Mouse (Mus musculus): Measurements from ENCODE around the gene Xk. TPM values are rescaled to one million over a fixed set of nuclear protein-coding genes. Genes with fewer than 3 reads are reported as not detected.
"Not testable (repeated sequence)": the region's sequence is repeated elsewhere in the genome, so short reads cannot be mapped to it uniquely, and the experiment has no call there.

The Xk gene
- total RNA-seq (2014; fragmentation: Nextera tagmentation) (45.8 and 46.1 TPM in 2 replicates), total RNA-seq (2017) (18.6 and 21.5 TPM in 2 replicates)

DNA sequence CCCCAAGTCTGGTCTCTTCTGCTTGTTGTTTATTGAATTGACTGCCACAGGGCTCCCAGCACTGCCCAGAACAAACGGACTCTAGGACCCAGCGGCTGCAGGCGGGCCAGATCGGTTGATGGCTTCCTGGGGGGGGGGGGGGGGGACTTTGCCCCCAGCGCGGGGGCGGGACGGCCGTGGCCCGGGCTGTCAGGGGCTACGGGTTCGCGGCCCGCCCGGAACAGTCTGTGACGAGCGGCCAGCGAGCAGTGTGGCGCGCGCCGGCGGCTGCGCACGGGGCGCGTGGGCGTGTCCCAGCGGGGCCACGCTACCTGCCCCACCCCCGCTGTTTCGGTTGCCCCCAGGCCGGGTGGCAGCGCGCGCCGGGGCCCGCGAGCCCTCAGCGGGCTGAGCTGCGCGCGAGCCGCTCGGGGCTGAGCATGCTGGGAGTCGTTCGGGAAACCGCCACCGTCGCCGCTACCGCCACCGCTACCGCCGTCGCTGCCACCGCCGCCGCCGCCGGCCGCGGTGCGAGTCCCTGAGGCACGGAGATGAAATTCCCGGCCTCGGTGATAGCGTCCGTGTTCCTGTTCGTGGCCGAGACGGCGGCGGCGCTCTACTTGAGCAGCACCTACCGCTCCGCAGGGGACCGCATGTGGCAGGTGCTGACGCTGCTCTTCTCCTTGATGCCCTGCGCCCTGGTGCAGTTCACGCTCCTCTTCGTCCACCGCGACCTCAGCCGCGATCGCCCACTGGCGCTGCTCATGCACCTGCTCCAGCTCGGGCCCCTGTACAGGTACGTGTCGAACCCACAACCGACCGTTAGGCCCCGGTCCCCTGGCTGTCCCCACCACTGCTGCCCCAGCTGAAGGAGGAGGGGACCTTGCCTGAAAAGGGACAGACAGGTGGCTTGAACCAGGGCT, at the start of gene Xk:
TSS of gene Xk (plus strand) at position 297 of the 902 bp plus-strand sequence.
- peak; percentile 66 for ATAC-seq (replicated peaks; ENCODE audit: low FRiP score, low TSS enrichment, poor library complexity, severe bottlenecking)

DNA sequence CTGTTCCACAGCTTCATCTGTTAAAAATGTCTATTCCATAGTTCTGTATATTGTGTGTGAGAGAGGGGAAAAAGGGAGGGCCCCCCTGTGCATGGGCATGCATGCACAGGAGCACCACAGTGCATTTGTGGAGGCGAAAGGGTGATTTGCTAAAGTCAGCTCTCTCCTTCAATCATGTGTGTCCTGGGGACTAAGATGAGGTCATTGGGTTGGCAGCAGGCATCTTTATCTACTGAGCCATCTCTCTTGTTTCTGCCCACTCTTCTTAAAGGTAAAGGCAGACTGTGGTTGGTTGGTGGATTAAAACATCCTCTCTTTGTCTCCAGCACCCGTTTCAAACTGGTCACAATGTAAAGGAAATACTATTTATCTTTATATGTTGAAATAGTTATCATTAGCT, 45.5 kb upstream of the Xk start:
- no peak for ATAC-seq (replicated peaks; ENCODE audit: low FRiP score, low TSS enrichment, poor library complexity, severe bottlenecking)

DNA sequence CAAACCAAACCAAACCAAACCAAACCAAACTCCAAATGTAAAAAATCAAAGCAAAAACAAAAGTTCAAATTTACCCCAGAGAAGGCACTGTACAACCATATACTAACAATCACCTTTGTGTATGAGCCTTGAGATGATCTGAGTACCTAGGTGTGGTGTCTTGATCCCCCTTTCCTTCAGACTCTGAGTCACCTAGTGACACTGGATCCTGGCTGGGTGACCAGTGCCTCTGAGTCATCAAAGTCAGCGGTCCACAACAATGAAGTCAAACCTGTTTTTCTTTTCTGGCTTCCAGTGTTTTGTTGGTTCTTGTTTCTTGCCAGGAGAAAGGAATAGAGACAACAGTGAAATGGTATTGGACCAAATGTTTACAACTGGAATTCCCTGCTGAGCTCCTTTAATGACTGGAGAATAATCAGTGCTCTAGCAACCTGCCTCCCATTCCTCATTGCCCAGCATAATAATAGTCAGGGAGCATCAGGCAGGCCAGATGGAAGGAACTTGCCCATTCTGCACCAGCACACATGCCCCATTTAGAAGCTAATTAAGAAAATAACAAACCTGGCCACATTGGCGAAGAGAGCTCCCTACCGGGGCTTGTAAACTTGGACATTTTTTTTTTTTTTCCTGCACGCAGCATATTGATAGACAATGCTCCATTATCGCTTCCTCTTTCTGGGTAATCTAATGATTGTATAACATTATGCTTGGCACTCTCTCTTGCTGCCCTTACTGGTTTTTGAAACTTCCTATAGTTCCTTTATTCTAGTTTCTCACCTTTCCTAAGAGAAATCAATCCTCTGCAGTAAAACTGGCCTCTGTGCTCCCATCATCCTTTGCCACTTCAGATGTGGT, 31.6 kb upstream of the Xk start:
- ATAC-seq (replicated peaks; ENCODE audit: low FRiP score, low TSS enrichment, poor library complexity, severe bottlenecking) = no peak

DNA sequence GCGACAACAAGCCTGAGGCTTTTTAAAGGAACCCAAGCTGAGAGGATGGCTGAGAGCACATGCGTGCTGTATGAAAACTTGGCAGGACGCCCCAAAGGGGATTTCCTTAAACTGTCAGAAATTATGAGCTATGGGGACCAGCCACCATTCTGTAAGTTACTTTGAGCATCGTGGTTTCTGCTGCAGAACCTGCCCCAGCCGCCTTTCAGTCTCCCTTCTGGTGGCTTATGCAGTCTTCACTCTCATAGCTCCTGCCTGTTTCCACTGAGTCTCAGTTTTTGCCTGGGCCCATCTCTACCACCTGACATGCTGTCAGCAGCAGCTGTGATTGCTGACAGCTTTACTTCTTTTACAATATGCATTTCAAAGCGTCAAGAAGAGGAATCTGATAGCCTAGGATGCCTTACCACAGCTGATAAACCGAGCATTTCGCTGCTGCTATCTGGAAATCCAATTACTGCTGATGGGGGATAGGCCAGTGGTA, 29.1 kb upstream of the Xk start:
- ATAC-seq (replicated peaks; ENCODE audit: low FRiP score, low TSS enrichment, poor library complexity, severe bottlenecking) = peak; percentile 34

DNA sequence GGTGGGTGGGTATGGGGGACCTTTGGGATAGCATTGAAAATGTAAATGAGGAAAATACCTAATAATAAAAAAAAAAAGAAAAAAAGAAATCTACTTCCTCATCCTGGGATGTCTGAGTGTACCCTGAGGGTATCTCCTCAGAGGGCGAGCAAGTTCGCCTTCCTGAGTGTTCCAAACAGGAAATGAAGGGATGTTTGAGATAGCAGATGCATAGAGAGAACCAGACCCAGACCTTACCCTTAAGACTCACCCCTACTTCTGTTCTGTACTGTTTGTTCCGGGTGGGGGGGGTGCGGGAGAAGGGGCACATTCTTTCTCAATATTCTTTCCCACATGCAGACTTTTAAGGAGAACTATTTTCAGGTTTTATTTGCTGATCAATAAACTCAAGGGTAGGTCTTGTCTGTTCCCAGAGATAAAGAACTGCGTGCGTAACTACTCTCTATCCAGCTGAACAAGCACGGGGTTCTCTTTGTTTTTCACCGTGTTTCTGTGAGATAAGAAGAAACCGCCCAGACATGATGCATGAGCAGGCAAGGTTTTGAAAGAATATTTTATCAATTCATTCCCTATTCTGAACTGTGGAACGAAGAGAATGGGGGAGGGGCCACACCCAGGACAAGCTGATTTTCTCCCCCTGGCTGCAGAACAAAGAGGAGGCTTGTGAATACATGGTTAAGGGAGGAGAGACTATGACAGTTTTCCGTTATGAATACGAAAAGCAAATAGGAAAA, 27.8 kb upstream of the Xk start:
- peak; percentile 93 for ATAC-seq (replicated peaks; ENCODE audit: low FRiP score, low TSS enrichment, poor library complexity, severe bottlenecking)

DNA sequence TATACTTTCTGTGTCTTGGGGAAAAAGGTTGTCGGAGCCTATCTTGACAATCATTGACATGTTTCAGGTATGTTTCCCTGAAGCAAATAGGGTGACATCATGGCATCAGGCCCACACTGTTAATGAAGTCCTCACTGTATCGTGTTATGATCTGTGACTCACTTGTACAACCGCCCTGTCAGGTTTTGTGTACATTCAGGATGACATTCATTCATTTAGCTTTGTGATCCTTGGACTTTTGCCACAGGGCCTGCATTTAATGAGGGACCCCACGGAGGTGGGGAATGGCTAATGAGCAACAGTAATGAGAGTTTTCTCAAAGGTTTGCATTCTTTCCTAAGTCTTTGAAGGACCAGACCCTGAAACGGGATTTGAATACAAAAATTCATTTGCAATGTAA, 23.6 kb upstream of the Xk start:
- ATAC-seq (replicated peaks; ENCODE audit: low FRiP score, low TSS enrichment, poor library complexity, severe bottlenecking) = no peak

DNA sequence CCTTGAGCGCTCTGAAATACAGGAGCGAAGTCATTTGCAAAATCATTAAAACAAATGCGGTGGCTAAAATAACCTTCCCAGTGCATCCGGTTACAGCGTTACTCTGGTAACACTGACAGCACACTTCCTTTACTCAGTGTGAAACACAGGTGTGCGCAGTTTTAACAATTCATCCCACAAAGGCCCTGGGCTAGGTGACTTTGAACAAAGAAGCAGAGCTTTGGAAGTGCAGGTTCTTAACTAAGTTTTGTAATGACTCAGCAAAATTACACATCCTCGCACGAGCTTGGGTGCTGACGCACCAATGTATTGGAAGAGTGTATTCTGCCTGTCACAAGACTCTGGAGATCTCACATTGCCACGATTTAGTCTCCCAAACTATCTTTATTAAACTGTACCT, 18.6 kb upstream of the Xk start:
- peak; percentile 74 for ATAC-seq (replicated peaks; ENCODE audit: low FRiP score, low TSS enrichment, poor library complexity, severe bottlenecking)

DNA sequence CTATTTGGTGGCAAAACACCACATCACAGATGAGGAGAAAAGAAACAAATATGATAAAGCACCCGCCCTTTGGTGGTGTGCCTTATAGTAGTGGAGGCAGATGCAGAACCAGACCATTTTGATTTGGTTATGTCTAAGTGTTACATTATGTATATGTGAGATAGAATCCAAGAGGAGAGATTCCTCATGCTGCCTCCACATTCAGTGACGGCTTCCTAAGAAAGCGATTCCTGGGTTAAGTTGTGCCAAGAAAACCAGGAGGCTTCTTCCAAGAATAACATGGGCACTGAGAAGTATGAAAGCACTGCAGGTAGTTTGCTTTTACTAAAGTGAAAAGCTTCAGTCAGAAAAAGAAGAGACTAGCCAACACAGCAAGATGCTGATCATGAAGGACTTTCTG, 17.7 kb upstream of the Xk start:
- ATAC-seq (replicated peaks; ENCODE audit: low FRiP score, low TSS enrichment, poor library complexity, severe bottlenecking) = no peak

DNA sequence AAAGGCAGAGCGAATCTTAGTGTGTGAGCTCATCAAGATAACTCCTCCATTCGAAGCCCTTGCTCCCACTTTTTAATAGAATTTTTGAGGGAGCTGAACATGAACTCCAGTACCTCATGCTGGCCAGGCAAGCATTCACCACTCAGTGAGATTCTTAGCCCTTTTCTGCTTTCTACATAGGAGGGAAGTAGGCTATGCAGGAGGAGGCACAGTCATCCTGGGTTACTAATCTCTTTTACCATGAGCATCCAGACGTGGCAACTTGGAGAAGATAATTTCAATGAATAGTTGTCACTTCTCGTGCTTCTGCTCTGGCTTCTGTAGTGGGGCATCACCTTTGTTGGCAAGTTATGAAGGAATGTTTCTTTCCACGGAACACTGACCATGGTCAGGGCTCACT, 15.8 kb upstream of the Xk start, which contains the start of gene Gm14862:
TSS of gene Gm14862 (minus strand) at position 134 of the 400 bp plus-strand sequence.
- ATAC-seq (replicated peaks; ENCODE audit: low FRiP score, low TSS enrichment, poor library complexity, severe bottlenecking) = peak; percentile 63

DNA sequence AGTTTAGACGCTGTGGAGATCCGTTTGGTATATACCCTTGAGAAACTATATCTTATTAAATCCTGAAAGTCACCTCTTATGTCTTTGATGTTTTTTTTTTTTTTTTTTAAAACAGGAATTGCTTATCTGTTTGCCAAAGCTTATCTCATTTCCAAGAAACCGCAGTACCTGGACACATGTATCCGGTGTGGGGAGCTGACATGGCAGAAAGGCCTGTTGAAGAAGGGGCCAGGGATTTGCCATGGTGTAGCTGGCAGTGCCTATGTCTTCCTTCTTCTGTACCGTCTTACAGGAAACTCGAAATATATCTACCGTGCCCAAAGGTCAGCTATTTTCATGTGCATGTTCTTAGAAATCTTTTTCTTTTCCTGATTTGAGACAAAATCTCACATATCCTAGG, 14.7 kb upstream of the Xk start:
- no peak for ATAC-seq (replicated peaks; ENCODE audit: low FRiP score, low TSS enrichment, poor library complexity, severe bottlenecking)

DNA sequence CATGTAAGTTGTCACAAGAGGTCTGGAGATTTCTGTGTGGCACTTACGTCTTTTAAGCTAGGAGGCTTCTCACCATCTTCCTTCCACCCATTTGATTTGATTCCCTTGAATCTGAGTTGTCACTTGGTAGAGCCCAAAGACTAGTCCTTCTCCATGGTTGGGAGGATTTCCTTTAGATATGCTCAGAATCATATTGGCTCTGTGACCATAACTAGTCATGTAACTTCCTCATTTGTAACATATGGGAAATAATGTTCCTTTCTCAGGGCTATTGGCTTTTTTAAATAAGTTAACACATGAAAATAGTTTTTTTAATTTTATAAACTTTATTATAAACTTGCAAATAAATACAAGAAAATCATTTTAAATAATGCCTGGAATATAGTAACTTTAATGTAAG, 13.3 kb upstream of the Xk start:
- no peak for ATAC-seq (replicated peaks; ENCODE audit: low FRiP score, low TSS enrichment, poor library complexity, severe bottlenecking)

DNA sequence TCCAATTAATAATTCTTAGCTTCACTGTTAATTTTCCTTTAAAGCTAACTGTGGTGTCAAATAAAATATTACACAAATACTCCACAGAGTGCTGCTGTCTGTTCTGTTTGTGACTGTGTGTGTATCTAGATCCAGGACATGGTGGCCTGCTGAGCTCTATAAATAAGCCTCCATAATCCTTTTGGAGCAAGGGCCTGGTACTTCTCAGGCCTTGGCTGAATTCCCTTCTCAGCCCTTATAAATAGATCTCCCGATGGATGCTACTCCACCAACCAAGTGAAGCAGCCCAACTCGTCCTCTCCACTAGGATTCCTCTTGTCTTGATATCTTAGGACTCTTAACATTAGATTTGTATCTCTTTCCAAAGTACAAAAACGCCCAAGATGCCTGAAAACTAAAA, 1.4 kb upstream of the Xk start:
- ATAC-seq (replicated peaks; ENCODE audit: low FRiP score, low TSS enrichment, poor library complexity, severe bottlenecking) = no peak

DNA sequence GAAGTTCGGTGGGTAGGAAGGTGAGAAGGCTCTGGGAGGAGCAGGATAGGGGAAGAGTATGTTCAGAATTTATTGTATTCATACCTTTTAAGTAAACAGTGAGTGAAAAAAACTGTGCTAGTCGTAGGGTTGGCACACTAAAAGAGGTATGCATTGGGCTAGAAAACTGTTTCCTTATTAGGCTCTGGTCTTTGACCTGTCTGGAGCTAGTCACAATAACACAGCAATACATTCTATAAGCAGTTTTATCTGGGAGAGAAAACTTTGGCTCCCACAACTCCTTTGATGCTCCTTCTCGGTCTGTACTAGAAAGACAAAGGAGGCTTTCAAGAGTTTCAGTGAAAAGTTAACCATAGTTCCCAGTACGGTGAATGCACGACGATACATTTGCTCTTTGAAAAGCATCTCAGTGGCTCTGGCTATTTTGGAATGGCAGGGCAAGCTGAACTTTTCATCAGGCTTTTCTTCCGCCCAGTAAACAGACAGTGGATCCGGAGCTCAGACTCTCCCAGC, 553 bp upstream of the Xk start:
- 0 out of 2 replicates have a peak, but pooled peaks have one; percentile 3 for ATAC-seq (replicated peaks; ENCODE audit: low FRiP score, low TSS enrichment, poor library complexity, severe bottlenecking)

DNA sequence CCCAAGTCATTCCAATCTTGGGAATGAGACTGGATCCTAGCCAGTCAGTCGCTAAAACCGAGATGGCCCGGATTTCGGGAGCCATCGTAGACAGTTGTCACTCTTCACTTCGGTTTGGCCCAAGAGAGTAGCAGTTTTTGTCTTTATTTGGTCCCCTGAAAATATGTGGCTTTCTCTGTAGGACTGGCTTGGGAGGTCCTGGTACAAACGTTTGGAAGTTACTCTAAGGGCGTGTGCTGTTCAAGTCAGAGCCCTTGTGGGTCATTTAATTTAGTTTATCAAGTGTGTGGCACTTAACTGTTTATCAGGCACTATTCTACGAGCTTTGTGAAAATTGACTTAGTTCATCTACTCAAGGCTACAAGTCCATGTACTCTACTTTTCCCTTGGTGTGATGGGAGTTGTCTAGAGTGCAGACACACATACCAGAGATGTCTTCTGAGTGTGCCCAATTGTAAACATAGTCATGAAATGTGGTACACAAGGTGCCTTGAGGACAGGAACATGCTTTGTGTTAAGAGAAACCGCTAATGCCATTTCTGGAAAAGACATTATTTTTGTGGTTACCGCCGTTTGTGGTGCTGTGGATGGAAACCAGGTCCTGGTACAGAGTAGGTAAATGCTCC, 934 bp downstream of the Xk start:
- 0 out of 2 replicates have a peak, but pooled peaks have one; percentile 12 for ATAC-seq (replicated peaks; ENCODE audit: low FRiP score, low TSS enrichment, poor library complexity, severe bottlenecking)

DNA sequence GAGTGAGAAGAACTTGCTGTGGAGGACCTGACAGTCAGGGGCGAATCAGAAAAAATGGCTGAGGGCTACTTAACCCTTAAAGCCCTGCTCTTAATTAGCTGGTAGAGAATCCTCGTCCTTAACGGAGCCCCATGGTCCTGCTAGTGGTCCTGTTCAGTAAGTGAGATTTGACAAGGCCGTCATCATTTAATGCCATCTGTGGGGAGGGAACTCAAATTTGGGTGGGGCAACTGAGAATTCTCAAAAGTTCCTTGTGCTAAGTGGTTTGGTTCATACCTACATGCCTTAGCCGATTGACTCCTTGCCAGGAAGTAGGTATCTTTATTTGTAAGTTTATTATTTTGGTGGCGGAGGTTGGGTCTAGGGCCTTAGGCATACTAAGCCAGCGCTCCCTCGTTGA, 1.8 kb downstream of the Xk start:
- ATAC-seq (replicated peaks; ENCODE audit: low FRiP score, low TSS enrichment, poor library complexity, severe bottlenecking) = peak; percentile 42

DNA sequence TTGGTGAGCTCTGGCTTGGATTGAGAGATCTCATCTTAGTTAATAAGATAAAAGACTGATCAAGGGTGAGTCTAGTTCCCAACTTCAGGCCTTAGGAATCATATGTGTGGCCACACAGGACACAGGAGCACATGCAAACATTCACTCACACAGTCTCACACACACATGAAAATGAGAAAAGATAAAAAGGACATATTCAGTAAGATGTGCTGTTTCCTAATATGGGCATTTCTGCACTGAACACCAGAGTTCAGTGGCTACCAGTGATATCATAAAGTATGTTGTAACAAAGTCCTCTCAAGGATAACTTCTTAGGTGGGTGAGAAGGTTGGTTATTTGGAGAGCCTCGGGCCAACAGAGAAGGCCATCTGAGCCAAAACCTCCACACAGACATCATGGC, 10.9 kb downstream of the Xk start, which contains the start of gene H2al1m:
TSS of gene H2al1m (plus strand) at position 301 of the 400 bp plus-strand sequence.
- ATAC-seq (replicated peaks; ENCODE audit: low FRiP score, low TSS enrichment, poor library complexity, severe bottlenecking) = not testable (repeated sequence)

DNA sequence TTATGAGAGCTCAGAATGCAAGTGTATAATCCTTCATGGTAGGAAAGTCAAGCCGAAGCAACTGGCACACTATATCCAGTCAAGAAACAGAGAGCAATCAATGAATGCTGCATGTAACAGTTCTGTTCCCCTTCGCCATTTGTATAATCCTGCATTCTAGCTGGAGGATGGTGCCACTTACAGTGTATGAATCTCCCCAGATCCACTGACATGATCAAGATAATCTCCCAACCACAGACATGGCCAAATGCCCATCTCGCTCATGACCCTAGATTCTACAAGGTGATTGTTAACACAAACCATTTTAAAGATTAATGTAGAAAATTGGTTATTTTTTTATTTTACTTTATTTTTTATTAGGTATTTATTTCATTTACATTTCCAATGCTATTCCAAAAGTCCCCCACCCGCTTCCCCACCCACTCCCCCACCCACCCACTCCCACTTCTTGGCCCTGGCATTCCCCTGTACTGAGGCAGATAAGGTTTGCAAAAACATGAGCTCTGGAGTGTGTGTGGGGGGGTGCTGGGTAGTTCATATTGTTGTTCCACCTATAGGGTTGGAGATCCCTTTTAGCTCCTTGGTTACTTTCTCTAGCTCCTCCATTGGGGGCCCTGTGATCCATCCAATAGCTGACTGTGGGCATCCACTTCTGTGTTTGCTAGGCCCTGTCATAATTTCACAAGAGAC, 20.7 kb downstream of the Xk start:
- not testable (repeated sequence) for ATAC-seq (replicated peaks; ENCODE audit: low FRiP score, low TSS enrichment, poor library complexity, severe bottlenecking)

DNA sequence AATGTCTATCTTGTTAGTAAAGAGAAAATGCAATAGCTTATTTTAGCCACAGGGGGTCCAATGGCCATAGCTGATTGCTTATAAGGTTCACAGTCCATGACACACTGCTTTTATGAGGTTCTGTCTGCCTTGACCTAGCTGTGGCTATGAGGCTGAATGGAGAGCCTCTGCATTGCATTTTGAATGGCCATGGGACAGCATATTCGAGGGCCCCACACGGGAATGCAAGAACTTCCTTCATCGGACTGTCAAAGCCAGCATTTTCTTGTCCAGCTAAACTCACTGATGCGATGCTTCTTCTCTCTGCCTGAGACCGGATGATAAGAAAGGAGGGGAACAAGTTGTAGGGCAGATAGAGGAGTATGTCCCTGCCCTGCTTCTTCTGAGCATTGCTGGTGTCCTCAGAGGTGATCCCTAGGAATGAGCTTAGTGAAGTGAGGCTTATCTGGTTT, 25.9 kb downstream of the Xk start:
- peak; percentile 100 for ATAC-seq (replicated peaks; ENCODE audit: low FRiP score, low TSS enrichment, poor library complexity, severe bottlenecking)
